Mouse (Mus musculus): ENCODE measurements at regions not wholly inside any gene's neighbourhood (a gene's known extent, or its start where the extent isn't known, plus 50 kb on each side); places are given as distances from the start of the nearest gene placed in this dataset.

DNA sequence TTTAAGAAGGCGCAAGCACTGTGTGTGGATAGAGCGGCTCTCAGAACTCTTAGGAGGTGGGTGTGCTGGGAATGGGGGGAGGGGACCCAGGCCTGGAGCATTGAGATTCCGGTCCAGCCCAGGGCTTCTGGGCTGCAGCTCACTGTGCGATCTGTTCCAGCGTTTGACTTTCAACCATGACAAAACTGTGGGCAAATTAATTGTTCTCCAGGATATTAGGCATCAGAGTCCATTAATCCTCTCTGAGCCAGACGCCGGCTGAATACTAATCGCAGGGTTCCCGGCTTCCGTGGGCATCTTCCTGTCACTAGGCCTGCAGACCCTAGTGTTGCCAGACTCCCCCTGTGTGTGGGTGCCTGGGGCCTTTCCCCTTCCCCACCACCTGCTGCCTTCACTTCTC, 73.3 kb upstream of the Gm26897 start:
- no peak for TF ChIP-seq EP300 (optimal IDR thresholded peaks at IDR 0.05)
- TF ChIP-seq CTCF (IDR thresholded peaks at IDR 0.05; ENCODE audit: low read depth): no peak

Measured in stomach, postnatal 0 days (tissue).